Comparison of ENCODE assay signal across 16 mouse cellular contexts in genomic region chr9:75511236-75511939, GRCm38 (mm10). TPM values are rescaled to one million over a fixed set of nuclear protein-coding genes. Genes with fewer than 3 reads are reported as not detected.
DNase-seq lines count a peak whose midpoint lies in the region; ATAC-seq and TF ChIP-seq lines count a peak whose summit lies in the region.
"Had no signal": no experiment of that assay in that cellular context is flagged by ENCODE, and none has a peak within 500 bp of the region (broad histone marks: within the 10 kb centered on the region; RNA-seq: fewer than 3 reads in every experiment).

No protein-coding gene starts in this region.

- H3K79me2 ChIP-seq in MEL (ENCODE audit: control insufficient read depth, insufficient read depth, low read length, poor library complexity), result no peaks in the 10 kb centered on the region

- no peak overlapping the region for H3K9ac ChIP-seq in hindbrain, embryonic 12.5 days
- H3K9ac ChIP-seq in ES-E14 (ENCODE audit: insufficient read depth, low read depth, low read length, poor library complexity, severe bottlenecking), result no peak overlapping the region
- no peak overlapping the region for H3K9ac ChIP-seq in MEL (ENCODE audit: control insufficient read depth, low read depth, low read length, poor library complexity, severe bottlenecking)
- H3K9ac ChIP-seq in forebrain, embryonic 16.5 days (replicated peaks; ENCODE audit: low read depth, low read length), result no peak overlapping the region
- H3K9ac ChIP-seq: lung, embryonic 14.5 days had no signal

- no peak for DNase-seq in hindbrain, embryonic 10.5 days (ENCODE audit: low spot score)
- DNase-seq in ES-E14 (ENCODE audit: low read depth, low spot score) (no peak), MEL (ENCODE audit: low read depth, low spot score) (peak; percentile 79), liver (no peak)
- DNase-seq in thymus, postnatal 4 days, result no peak
- DNase-seq: gastrocnemius, adult 2 months; heart, postnatal 36 days; kidney, adult 2 months; lung, embryonic 14.5 days; thymus, postnatal 36 days had no signal

- no peak overlapping the region for H3K4me2 ChIP-seq in hindbrain, embryonic 12.5 days (replicated peaks)
- H3K4me2 ChIP-seq in forebrain, embryonic 16.5 days (ENCODE audit: low read length), result no peak overlapping the region
- H3K4me2 ChIP-seq: lung, embryonic 14.5 days had no signal

- 72% methylated on average over 8 of the region's 8 CpGs for WGBS in hindbrain, embryonic 12.5 days
- 89% methylated on average over 8 of the region's 8 CpGs for WGBS in hindbrain, embryonic 10.5 days
- 37% methylated on average over 8 of the region's 8 CpGs for WGBS in forebrain, embryonic 16.5 days

- in situ Hi-C loops in ES-E14 (cut with MboI; ENCODE audit: low sequenced_read_pairs in 2 of 2, unreplicated experiment in 2 of 2), result no loop called here

- no peak for TF ChIP-seq POLR2A in MEL (IDR thresholded peaks at IDR 0.05; ENCODE audit: control insufficient read depth in 1 of 2, insufficient read depth in 1 of 2, low read depth in 1 of 2, low read length in 2 of 2, poor library complexity in 1 of 2)

- H3K27ac ChIP-seq in hindbrain, embryonic 12.5 days, result 0 out of 2 replicates have a peak overlapping the region, but pooled peaks have one; percentile 23
- H3K27ac ChIP-seq in hindbrain, embryonic 10.5 days, result no peak overlapping the region
- no peak overlapping the region for H3K27ac ChIP-seq in ES-E14 (ENCODE audit: insufficient read depth, low read depth, low read length, poor library complexity, severe bottlenecking)
- H3K27ac ChIP-seq in MEL (ENCODE audit: control insufficient read depth, low read depth, low read length), result no peak overlapping the region
- peak overlapping the region; percentile 54; the same call in 1 of the 2 replicates for H3K27ac ChIP-seq in forebrain, embryonic 16.5 days (ENCODE audit: low read length)
- H3K27ac ChIP-seq: gastrocnemius, adult 2 months; heart, embryonic 10.5 days; stomach, postnatal 0 days had no signal

- H3K27me3 ChIP-seq in hindbrain, embryonic 12.5 days, result no peaks in the 10 kb centered on the region
- no peaks in the 10 kb centered on the region for H3K27me3 ChIP-seq in hindbrain, embryonic 10.5 days (ENCODE audit: insufficient read depth, poor library complexity, severe bottlenecking)
- no peaks in the 10 kb centered on the region for H3K27me3 ChIP-seq in MEL (ENCODE audit: control insufficient read depth in 1 of 2, insufficient read depth in 2 of 2, low read length in 2 of 2)
- no peaks in the 10 kb centered on the region for H3K27me3 ChIP-seq in forebrain, embryonic 16.5 days (replicated peaks; ENCODE audit: control insufficient read depth, insufficient read depth, low read length)

- no peak for TF ChIP-seq CTCF in MEL (IDR thresholded peaks at IDR 0.05 in 2 of 3, conservative IDR thresholded peaks at IDR 0.05 in 1 of 3; ENCODE audit: control insufficient read depth in 1 of 3, insufficient read depth in 1 of 3, low read depth in 2 of 3, low read length in 3 of 3, poor library complexity in 1 of 3, severe bottlenecking in 1 of 3)

- no peak for TF ChIP-seq RAD21 in MEL (IDR thresholded peaks at IDR 0.05; ENCODE audit: low read depth, low read length)

- H3K4me1 ChIP-seq in hindbrain, embryonic 12.5 days, result 0 out of 2 replicates have a peak, but pooled peaks cover 2% of the 10 kb centered on the region
- H3K4me1 ChIP-seq in hindbrain, embryonic 10.5 days (replicated peaks), result no peaks in the 10 kb centered on the region
- H3K4me1 ChIP-seq in ES-E14 (ENCODE audit: control insufficient read depth in 2 of 2, insufficient read depth in 2 of 2, low read length in 2 of 2, poor library complexity in 1 of 2) (no peaks in the 10 kb centered on the region), MEL (ENCODE audit: control insufficient read depth in 1 of 2, insufficient read depth in 2 of 2, low read length in 2 of 2) (no peaks in the 10 kb centered on the region)
- peaks cover 5% of the 10 kb centered on the region for H3K4me1 ChIP-seq in forebrain, embryonic 16.5 days (replicated peaks; ENCODE audit: control insufficient read depth, insufficient read depth, low read length)
- H3K4me1 ChIP-seq: heart, embryonic 10.5 days had no signal

- H3K9me3 ChIP-seq in hindbrain, embryonic 12.5 days (replicated peaks), result no peaks in the 10 kb centered on the region
- H3K9me3 ChIP-seq in hindbrain, embryonic 10.5 days, result no peaks in the 10 kb centered on the region
- H3K9me3 ChIP-seq in ES-E14 (ENCODE audit: control insufficient read depth, insufficient read depth, low read depth, low read length) (no peaks in the 10 kb centered on the region), MEL (replicated peaks; ENCODE audit: insufficient read depth, low read length) (no peaks in the 10 kb centered on the region)
- no peaks in the 10 kb centered on the region for H3K9me3 ChIP-seq in forebrain, embryonic 16.5 days (ENCODE audit: control insufficient read depth, low read length)
- H3K9me3 ChIP-seq: heart, embryonic 10.5 days had no signal

- no peak overlapping the region for H3K4me3 ChIP-seq in hindbrain, embryonic 12.5 days
- no peak overlapping the region for H3K4me3 ChIP-seq in hindbrain, embryonic 10.5 days
- H3K4me3 ChIP-seq in ES-E14 (ENCODE audit: insufficient read depth in 1 of 2, low read depth in 1 of 2, low read length in 2 of 2, poor library complexity in 1 of 2, severe bottlenecking in 1 of 2) (no peak overlapping the region), MEL (ENCODE audit: control insufficient read depth in 1 of 2, insufficient read depth in 1 of 2, low read depth in 2 of 2, low read length in 2 of 2) (no peak overlapping the region)
- H3K4me3 ChIP-seq in forebrain, embryonic 16.5 days (replicated peaks; ENCODE audit: low read length), result no peak overlapping the region
- H3K4me3 ChIP-seq: erythroblast, embryonic 14.5 days; gastrocnemius, adult 2 months; heart, embryonic 10.5 days had no signal

- no peak for ATAC-seq in hindbrain, embryonic 12.5 days (ENCODE audit: low FRiP score)
- ATAC-seq in forebrain, embryonic 16.5 days, result peak; percentile 73
- no peak for ATAC-seq in monocyte, adult 5-6 weeks (replicated peaks; ENCODE audit: insufficient number of reproducible peaks, low FRiP score, low TSS enrichment, poor library complexity, severe bottlenecking)

- H3K36me3 ChIP-seq in hindbrain, embryonic 12.5 days, result peaks cover 39% of the 10 kb centered on the region
- peaks cover 77% of the 10 kb centered on the region for H3K36me3 ChIP-seq in hindbrain, embryonic 10.5 days
- H3K36me3 ChIP-seq in ES-E14 (ENCODE audit: control insufficient read depth, insufficient read depth, low read length, poor library complexity, severe bottlenecking), result peaks cover 4% of the 10 kb centered on the region
- H3K36me3 ChIP-seq in MEL (ENCODE audit: control insufficient read depth in 1 of 2, insufficient read depth in 2 of 2, low read length in 2 of 2), result peaks cover 2 to 12% of the 10 kb centered on the region in 2 experiments; a peak in 3 of 4 replicates
- peaks cover 20% of the 10 kb centered on the region for H3K36me3 ChIP-seq in forebrain, embryonic 16.5 days (ENCODE audit: control insufficient read depth, insufficient read depth)

- no peak for TF ChIP-seq EP300 in MEL (IDR thresholded peaks at IDR 0.05; ENCODE audit: low read depth in 1 of 2, low read length in 2 of 2)

TF ChIP-seq in ES-E14, 5 proteins besides CTCF, POLR2A, EP300 and RAD21:
- no peak for TF ChIP-seq HCFC1 (IDR thresholded peaks at IDR 0.05; ENCODE audit: borderline replicate concordance, insufficient read depth, low read length)
- peak; percentile 53; the same call in 1 of the 2 replicates for TF ChIP-seq MAFK (IDR thresholded peaks at IDR 0.05; ENCODE audit: insufficient read depth, low read depth, low read length)
TF ChIP-seq in ES-E14: peak in this region for 1.

TF ChIP-seq in MEL, 35 proteins besides CTCF, POLR2A, EP300 and RAD21:
- no peak for TF ChIP-seq HCFC1 (IDR thresholded peaks at IDR 0.05; ENCODE audit: low read depth, low read length)
- TF ChIP-seq MAFK (IDR thresholded peaks at IDR 0.05; ENCODE audit: borderline replicate concordance, low read depth, low read length), result peak; percentile 17; the same call in 1 of the 2 replicates
- no peak for TF ChIP-seq ELF1 (IDR thresholded peaks at IDR 0.05; ENCODE audit: low read depth, low read length)
- TF ChIP-seq ETS1 (IDR thresholded peaks at IDR 0.05; ENCODE audit: low read depth, low read length), result peak; percentile 28; the same call in 1 of the 2 replicates

RNA-seq across cellular contexts. Expression of gene Tmod3, which starts 48.1 kb away (rescaled TPM):
- 96.5 and 98.4 TPM in 2 replicates for polyA plus RNA-seq in hindbrain, embryonic 12.5 days (2016; fragmentation: Nextera tagmentation; extraction: Ambion mirVana)
- polyA plus RNA-seq in hindbrain, embryonic 10.5 days (2016; fragmentation: Nextera tagmentation; extraction: Ambion mirVana), result 83.8 and 101 TPM in 2 replicates
- total RNA-seq in ES-E14 (2012; rRNA removed), result 23.6 and 36.4 TPM in 2 replicates
- 29.9 and 34.2 TPM in 2 replicates for total RNA-seq in MEL (2012; rRNA removed)
- polyA plus RNA-seq in MEL (2012; ENCODE audit: insufficient read depth in 1 of 2, insufficient read length in 2 of 2, low read depth in 1 of 2, low replicate concordance in 2 of 2, missing spikeins in 1 of 2), result 10 to 100 TPM in 1 of 2 experiments, not detected in 1; 46.4 TPM
- polyA plus RNA-seq in forebrain, embryonic 16.5 days (2015; fragmentation: Nextera tagmentation; extraction: Ambion mirVana), result 107 and 113 TPM in 2 replicates
- total RNA-seq in monocyte, adult 5-6 weeks (2017), result 173 to 192 TPM (median 187 TPM) in 3 replicates

Comparison
In these comparisons a context has a peak if more than half of its experiments do, and no peak if none do; other contexts are left out.
1. H3K27ac ChIP-seq: peak in hindbrain, embryonic 12.5 days (single experiment) and forebrain, embryonic 16.5 days (single experiment); none in hindbrain, embryonic 10.5 days (single experiment), ES-E14 (single experiment) and MEL (single experiment).